Mouse (Mus musculus): ENCODE measurements around the gene Sspn. TPM values are rescaled to one million over a fixed set of nuclear protein-coding genes. Genes with fewer than 3 reads are reported as not detected.

Sspn gene
- polyA plus RNA-seq, 1 experiment, result not detected

DNA sequence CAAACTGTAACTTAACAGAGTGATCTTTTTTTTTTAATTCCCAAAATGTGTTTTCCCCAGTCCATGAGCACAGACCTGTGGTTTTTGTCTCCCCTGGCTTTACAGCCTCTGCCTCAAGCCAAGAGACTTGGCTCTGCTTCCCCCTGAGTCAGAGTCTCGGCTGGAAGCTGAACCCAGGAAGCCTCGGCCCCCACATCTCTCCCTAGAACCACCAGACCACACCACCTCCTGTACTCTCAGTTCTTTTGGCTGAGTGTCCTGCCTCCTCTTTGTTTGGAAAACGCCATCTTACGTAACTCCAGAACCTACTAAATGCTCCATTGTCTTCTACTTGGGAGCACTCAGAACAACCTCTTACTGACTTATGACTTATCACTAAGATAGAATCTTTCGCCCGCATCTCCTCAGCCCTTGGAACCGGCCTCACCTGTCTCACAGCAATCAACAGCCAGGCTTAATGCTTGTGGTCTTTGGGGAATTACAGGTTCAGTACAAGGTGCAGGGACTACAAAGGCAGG is 36.9 kb downstream of the Sspn start:
- H3K36me3 ChIP-seq (replicated peaks; ENCODE audit: low read length), result no peaks in the 10 kb centered on the region
- TF ChIP-seq GATA1 (IDR thresholded peaks at IDR 0.05; ENCODE audit: borderline replicate concordance, low read length) (no peak), FLI1 (IDR thresholded peaks at IDR 0.05; ENCODE audit: low read length) (no peak)
- H3K4me3 ChIP-seq (replicated peaks), result no peak overlapping the region
- peaks cover 8% of the 10 kb centered on the region; the same call in 1 of the 2 replicates for H3K9me3 ChIP-seq
- H3K27me3 ChIP-seq (replicated peaks), result peaks cover 24% of the 10 kb centered on the region
- peaks cover 12% of the 10 kb centered on the region for H3K4me1 ChIP-seq

DNA sequence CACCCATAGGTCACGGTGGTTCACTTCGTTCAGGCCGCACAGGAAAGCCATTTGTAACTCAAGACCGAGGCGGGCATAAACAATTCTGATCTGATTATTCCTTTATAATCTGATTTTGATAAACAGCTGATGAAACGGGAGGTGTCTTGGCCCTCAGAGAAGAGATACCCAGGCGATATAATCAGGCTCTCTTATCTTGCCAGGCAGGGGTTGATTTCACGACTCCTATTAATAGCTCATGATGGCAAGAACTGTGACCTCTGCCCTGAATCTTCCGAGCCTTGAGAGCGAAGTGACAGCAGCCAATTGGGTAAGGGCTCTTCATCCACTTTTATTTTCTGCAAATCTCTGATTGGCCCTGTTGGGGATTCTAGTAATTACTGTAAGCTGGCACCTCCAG is 37.4 kb downstream of the Sspn start:
- Histone ChIP-seq H3K4me3 (replicated peaks) (no peak overlapping the region), H3K9me3 (peaks cover 8% of the 10 kb centered on the region; the same call in 1 of the 2 replicates)
- no peak for TF ChIP-seq FLI1 (IDR thresholded peaks at IDR 0.05; ENCODE audit: low read length)

DNA sequence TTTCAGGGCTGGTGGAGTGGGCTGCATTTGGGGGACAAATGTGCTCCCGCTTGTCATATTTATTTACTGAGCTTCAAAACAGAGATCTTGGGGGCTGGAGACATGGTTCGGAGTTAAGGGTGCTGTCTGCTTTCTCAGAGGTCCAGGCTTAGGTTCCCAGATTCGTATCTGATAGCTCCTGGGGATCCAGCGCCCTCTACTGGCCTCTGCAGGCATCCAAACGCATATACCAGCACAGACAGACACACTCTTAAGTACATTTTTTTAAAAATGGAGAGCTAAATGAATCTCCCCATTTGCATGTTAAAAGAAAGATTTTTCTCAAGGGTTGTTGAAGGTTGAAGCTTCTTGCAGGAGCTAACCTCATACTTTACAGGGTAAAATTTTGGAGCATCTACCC is 38.1 kb downstream of the Sspn start:
- Histone ChIP-seq H3K4me3 (replicated peaks) (no peak overlapping the region), H3K9me3 (peaks cover 8% of the 10 kb centered on the region; the same call in 1 of the 2 replicates), H3K36me3 (replicated peaks; ENCODE audit: low read length) (no peaks in the 10 kb centered on the region), H3K27me3 (replicated peaks) (peaks cover 22% of the 10 kb centered on the region), H3K4me1 (peaks cover 12% of the 10 kb centered on the region)
- TF ChIP-seq FLI1 (IDR thresholded peaks at IDR 0.05; ENCODE audit: low read length), result no peak
- no peak for TF ChIP-seq GATA1 (IDR thresholded peaks at IDR 0.05; ENCODE audit: borderline replicate concordance, low read length)

More for the DNA sequence above, 37.4 kb downstream of the Sspn start:
- H3K4me1 ChIP-seq, result peaks cover 12% of the 10 kb centered on the region
- H3K27me3 ChIP-seq (replicated peaks), result peaks cover 24% of the 10 kb centered on the region
- H3K36me3 ChIP-seq (replicated peaks; ENCODE audit: low read length), result no peaks in the 10 kb centered on the region

DNA sequence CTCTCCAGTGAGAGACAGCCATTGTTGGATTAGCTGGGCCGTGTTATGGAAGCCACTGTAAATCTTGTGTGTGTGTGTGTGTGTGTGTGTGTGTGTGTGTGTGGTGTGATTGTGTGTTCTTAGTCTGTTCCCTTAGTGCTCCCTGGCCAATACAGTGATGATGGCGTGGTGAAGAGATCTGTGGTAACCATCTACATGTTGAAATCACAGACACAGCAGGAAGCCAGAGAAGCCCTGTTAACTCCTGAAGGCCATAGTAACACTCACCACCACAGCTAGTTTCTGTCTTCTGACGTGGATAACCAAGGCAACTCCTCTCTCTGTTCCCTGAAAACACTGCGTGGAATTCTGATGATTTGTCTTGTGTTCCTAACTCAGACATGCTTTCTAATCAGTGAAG is 40.7 kb downstream of the Sspn start:
- Histone ChIP-seq H3K27me3 (replicated peaks) (peaks cover 19% of the 10 kb centered on the region), H3K4me1 (peaks cover 19% of the 10 kb centered on the region), H3K9me3 (peaks cover 8% of the 10 kb centered on the region; the same call in 1 of the 2 replicates), H3K36me3 (replicated peaks; ENCODE audit: low read length) (no peaks in the 10 kb centered on the region), H3K4me3 (replicated peaks) (no peak overlapping the region)
- TF ChIP-seq GATA1 (IDR thresholded peaks at IDR 0.05; ENCODE audit: borderline replicate concordance, low read length) (no peak), FLI1 (IDR thresholded peaks at IDR 0.05; ENCODE audit: low read length) (no peak)

DNA sequence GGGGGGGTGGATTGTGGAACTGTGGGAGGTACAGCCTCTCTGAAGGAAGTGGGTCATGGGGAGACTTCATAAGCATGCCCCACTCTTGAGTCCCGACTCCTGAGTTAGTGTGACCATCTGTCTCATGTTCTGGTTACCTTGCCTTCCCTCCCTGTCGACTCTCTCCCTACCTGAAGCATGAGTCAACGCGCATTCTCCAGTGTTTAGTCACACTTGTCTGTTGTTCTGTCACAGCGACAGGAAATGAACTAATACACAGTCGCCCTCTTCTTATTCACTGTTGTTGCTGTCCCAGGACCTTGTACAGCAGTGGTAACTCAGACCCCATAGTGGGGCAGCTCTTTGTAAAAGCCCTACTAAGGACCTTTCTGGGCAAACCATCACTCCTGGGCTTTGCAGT is 41.4 kb downstream of the Sspn start:
- Histone ChIP-seq H3K4me3 (replicated peaks) (no peak overlapping the region), H3K9me3 (peaks cover 8% of the 10 kb centered on the region; the same call in 1 of the 2 replicates), H3K4me1 (peaks cover 26% of the 10 kb centered on the region), H3K36me3 (replicated peaks; ENCODE audit: low read length) (no peaks in the 10 kb centered on the region), H3K27me3 (replicated peaks) (peaks cover 16% of the 10 kb centered on the region)
- TF ChIP-seq FLI1 (IDR thresholded peaks at IDR 0.05; ENCODE audit: low read length) (no peak), GATA1 (IDR thresholded peaks at IDR 0.05; ENCODE audit: borderline replicate concordance, low read length) (no peak)

DNA sequence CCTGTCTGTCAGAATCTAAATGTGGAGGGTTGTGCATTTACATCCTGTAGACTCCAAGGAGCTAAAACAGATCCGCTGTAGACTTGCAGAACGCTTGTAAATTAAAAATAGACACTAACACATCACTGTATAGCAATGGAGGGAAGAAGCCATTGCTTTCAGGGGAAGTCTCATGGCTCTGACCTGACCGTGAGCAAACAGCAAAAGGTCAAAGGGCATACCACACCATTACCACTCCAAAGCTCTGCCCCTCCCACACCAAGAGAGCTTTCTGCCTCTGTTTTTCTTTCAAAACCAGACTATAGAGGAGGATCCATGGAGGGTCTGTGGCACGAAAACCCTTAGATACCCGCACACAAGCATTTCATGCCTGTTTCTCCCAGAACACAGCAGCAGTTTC is 41.9 kb downstream of the Sspn start:
- Histone ChIP-seq H3K36me3 (replicated peaks; ENCODE audit: low read length) (no peaks in the 10 kb centered on the region), H3K4me1 (peaks cover 28% of the 10 kb centered on the region), H3K9me3 (peaks cover 8% of the 10 kb centered on the region; the same call in 1 of the 2 replicates), H3K4me3 (replicated peaks) (no peak overlapping the region), H3K27me3 (replicated peaks) (peaks cover 13% of the 10 kb centered on the region)
- TF ChIP-seq GATA1 (IDR thresholded peaks at IDR 0.05; ENCODE audit: borderline replicate concordance, low read length) (no peak), FLI1 (IDR thresholded peaks at IDR 0.05; ENCODE audit: low read length) (no peak)

DNA sequence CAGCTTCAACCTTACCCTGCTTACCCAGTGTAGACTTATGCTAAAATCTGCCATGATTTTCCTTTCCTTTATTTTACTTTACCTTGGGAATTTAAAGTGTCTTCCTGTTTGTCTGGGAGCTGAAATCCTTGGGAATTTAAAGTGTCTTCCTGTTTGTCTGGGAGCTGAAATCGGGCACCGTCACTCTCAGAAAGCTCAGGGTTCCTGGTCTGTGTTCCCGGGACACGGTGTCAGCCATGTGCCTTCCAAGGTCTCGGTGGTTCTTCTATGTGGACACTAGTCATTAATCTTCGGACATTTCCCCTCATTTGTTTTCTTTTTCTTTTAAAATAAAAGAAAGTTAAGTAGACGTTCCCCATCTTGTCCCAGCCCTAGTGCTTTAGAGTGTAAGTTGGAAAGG is 43.3 kb downstream of the Sspn start:
- H3K27me3 ChIP-seq (replicated peaks), result peaks cover 12% of the 10 kb centered on the region
- H3K36me3 ChIP-seq (replicated peaks; ENCODE audit: low read length), result no peaks in the 10 kb centered on the region
- no peak for TF ChIP-seq FLI1 (IDR thresholded peaks at IDR 0.05; ENCODE audit: low read length)
- no peak for TF ChIP-seq GATA1 (IDR thresholded peaks at IDR 0.05; ENCODE audit: borderline replicate concordance, low read length)
- H3K4me3 ChIP-seq (replicated peaks), result no peak overlapping the region
- peaks cover 28% of the 10 kb centered on the region for H3K4me1 ChIP-seq
- H3K9me3 ChIP-seq, result peaks cover 8% of the 10 kb centered on the region

DNA sequence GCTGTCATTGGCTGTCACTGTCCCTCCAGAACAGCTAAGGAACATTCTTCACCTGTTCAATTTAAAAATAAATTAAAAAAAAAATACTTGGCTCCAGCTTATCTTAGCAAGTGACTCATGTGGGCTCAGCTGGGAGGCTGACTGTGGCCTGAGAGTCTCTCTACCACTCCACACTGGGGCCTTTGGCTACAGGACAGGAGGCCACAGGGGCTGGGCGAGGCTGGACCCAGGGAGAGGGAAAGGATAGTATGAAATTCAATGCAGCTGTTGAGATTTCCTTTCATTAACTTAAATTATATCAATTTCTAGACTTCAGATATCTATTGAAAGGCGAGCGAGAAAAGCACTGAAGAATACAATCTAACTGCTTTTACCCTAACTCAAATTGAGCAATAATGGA is 45.9 kb downstream of the Sspn start:
- Histone ChIP-seq H3K4me3 (replicated peaks) (no peak overlapping the region), H3K36me3 (replicated peaks; ENCODE audit: low read length) (no peaks in the 10 kb centered on the region), H3K4me1 (peaks cover 28% of the 10 kb centered on the region), H3K27me3 (replicated peaks) (peaks cover 16% of the 10 kb centered on the region), H3K9me3 (peaks cover 6% of the 10 kb centered on the region)
- no peak for TF ChIP-seq GATA1 (IDR thresholded peaks at IDR 0.05; ENCODE audit: borderline replicate concordance, low read length)
- TF ChIP-seq FLI1 (IDR thresholded peaks at IDR 0.05; ENCODE audit: low read length), result no peak

DNA sequence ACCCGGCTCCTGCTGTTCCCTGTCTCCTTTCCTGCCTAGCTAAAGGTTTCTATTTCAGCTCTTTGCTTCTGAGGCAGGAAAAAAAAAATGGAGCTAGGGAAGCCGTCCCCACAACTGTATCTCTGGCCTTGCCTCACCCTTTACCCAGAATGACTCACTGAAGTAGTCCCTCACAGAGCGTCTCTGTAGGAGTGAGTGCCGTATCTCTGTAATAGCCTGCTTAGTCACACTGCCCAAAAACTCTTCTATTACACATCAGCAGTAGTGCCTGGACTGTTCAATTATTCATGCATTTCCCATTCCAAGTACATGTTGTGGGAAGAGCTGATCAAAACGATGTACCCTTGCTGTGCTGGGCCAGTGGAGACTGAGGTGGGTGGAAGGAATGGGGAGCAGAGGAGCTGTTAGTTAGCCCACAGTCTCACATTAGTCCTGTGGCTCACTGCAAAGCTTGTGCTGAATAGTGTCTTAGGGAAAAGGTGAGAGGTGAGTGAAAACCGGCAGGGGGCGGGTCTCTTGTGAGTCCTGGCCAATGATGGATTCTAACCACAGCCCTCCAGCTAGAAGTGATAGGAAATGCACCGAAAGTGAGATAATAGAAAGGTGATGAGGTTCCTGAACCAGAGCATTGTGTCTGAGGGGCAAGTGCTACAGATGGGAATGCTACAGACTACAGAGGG is 46.5 kb downstream of the Sspn start:
- Histone ChIP-seq H3K36me3 (replicated peaks; ENCODE audit: low read length) (no peaks in the 10 kb centered on the region), H3K9me3 (peaks cover 6% of the 10 kb centered on the region), H3K4me3 (replicated peaks) (peak overlapping the region; percentile 25), H3K27me3 (replicated peaks) (peaks cover 15% of the 10 kb centered on the region), H3K4me1 (peaks cover 26% of the 10 kb centered on the region)
- no peak for TF ChIP-seq GATA1 (IDR thresholded peaks at IDR 0.05; ENCODE audit: borderline replicate concordance, low read length)

DNA sequence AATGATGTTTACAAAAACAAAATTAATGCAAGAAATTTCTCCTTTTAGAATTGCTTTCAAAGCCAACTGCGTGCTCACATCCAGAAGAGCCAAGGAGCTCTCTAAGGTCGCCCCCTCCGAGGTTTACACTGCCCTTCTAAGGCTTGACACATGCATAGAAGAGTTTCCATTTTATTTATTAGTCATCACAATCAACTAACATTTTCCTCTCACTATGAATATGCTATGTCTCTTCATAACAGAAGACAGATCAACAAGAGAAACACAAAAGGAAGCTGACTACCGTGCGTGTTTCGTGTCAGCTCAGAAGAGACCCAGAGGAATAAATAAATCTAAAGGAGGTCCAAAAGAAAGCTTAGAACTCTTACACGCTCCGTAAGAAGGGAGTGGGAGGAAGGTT is 49.6 kb downstream of the Sspn start:
- TF ChIP-seq FLI1 (IDR thresholded peaks at IDR 0.05; ENCODE audit: low read length) (no peak), GATA1 (IDR thresholded peaks at IDR 0.05; ENCODE audit: borderline replicate concordance, low read length) (no peak)
- H3K36me3 ChIP-seq (replicated peaks; ENCODE audit: low read length), result no peaks in the 10 kb centered on the region
- H3K4me3 ChIP-seq (replicated peaks), result no peak overlapping the region
- H3K9me3 ChIP-seq, result peaks cover 11% of the 10 kb centered on the region
- peaks cover 10% of the 10 kb centered on the region for H3K27me3 ChIP-seq (replicated peaks)
- H3K4me1 ChIP-seq, result peaks cover 30% of the 10 kb centered on the region

Data from megakaryocyte, embryonic 14.5 days (primary cell).